Mouse (Mus musculus): ENCODE results near the gene Spata5. TPM values are rescaled to one million over a fixed set of nuclear protein-coding genes. Genes with fewer than 3 reads are reported as not detected.
"Not testable (repeated sequence)": the region's sequence is repeated elsewhere in the genome, so short reads cannot be mapped to it uniquely, and the experiment has no call there.

Spata5 gene
- total RNA-seq, 2 experiments from 2014 or later, result 2.5 to 22.2 TPM

GRCm38 (mm10) chr3:37559339-37559738 lies 139.6 kb downstream of the Spata5 start:
- peak; percentile 66 for ATAC-seq (replicated peaks; ENCODE audit: low FRiP score, poor library complexity, severe bottlenecking)

- ATAC-seq (replicated peaks; ENCODE audit: low FRiP score, poor library complexity, severe bottlenecking), result no peak
Observed at GRCm38 (mm10) chr3:37561466-37561865, 141.8 kb downstream of the Spata5 start.

- no peak for ATAC-seq (replicated peaks; ENCODE audit: low FRiP score, poor library complexity, severe bottlenecking)
Observed at GRCm38 (mm10) chr3:37566097-37566496, 146.4 kb downstream of the Spata5 start.

- no peak for ATAC-seq (replicated peaks; ENCODE audit: low FRiP score, poor library complexity, severe bottlenecking)
Observed at GRCm38 (mm10) chr3:37567505-37567904, 147.8 kb downstream of the Spata5 start.

- no peak for ATAC-seq (replicated peaks; ENCODE audit: low FRiP score, poor library complexity, severe bottlenecking)
Observed at GRCm38 (mm10) chr3:37568780-37569179, 149.1 kb downstream of the Spata5 start.

- no peak for ATAC-seq (replicated peaks; ENCODE audit: low FRiP score, poor library complexity, severe bottlenecking)
Observed at GRCm38 (mm10) chr3:37569661-37570566, 150.2 kb downstream of the Spata5 start.

GRCm38 (mm10) chr3:37571633-37572032 lies 151.9 kb downstream of the Spata5 start:
- no peak for ATAC-seq (replicated peaks; ENCODE audit: low FRiP score, poor library complexity, severe bottlenecking)

GRCm38 (mm10) chr3:37572066-37572465 lies 152.4 kb downstream of the Spata5 start:
- ATAC-seq (replicated peaks; ENCODE audit: low FRiP score, poor library complexity, severe bottlenecking), result no peak

GRCm38 (mm10) chr3:37576840-37577239 lies 157.1 kb downstream of the Spata5 start:
- no peak for ATAC-seq (replicated peaks; ENCODE audit: low FRiP score, poor library complexity, severe bottlenecking)

- ATAC-seq (replicated peaks; ENCODE audit: low FRiP score, poor library complexity, severe bottlenecking), result no peak
Observed at GRCm38 (mm10) chr3:37577706-37578105, 158.0 kb downstream of the Spata5 start.

GRCm38 (mm10) chr3:37584576-37584975 lies 164.9 kb downstream of the Spata5 start:
- no peak for ATAC-seq (replicated peaks; ENCODE audit: low FRiP score, poor library complexity, severe bottlenecking)

- no peak for ATAC-seq (replicated peaks; ENCODE audit: low FRiP score, poor library complexity, severe bottlenecking)
Observed at GRCm38 (mm10) chr3:37585967-37586730, 166.5 kb downstream of the Spata5 start.

GRCm38 (mm10) chr3:37586731-37587578 lies 167.3 kb downstream of the Spata5 start:
- no peak for ATAC-seq (replicated peaks; ENCODE audit: low FRiP score, poor library complexity, severe bottlenecking)

- ATAC-seq (replicated peaks; ENCODE audit: low FRiP score, poor library complexity, severe bottlenecking), result no peak
Observed at GRCm38 (mm10) chr3:37595721-37596120, 176.0 kb downstream of the Spata5 start.

- no peak for ATAC-seq (replicated peaks; ENCODE audit: low FRiP score, poor library complexity, severe bottlenecking)
Observed at GRCm38 (mm10) chr3:37596519-37596918, 176.8 kb downstream of the Spata5 start.

GRCm38 (mm10) chr3:37597200-37597599 lies 177.5 kb downstream of the Spata5 start:
- no peak for ATAC-seq (replicated peaks; ENCODE audit: low FRiP score, poor library complexity, severe bottlenecking)

GRCm38 (mm10) chr3:37599641-37600040 lies 179.9 kb downstream of the Spata5 start:
- not testable (repeated sequence) for ATAC-seq (replicated peaks; ENCODE audit: low FRiP score, poor library complexity, severe bottlenecking)

GRCm38 (mm10) chr3:37602356-37602755 lies 182.7 kb downstream of the Spata5 start:
- no peak for ATAC-seq (replicated peaks; ENCODE audit: low FRiP score, poor library complexity, severe bottlenecking)

GRCm38 (mm10) chr3:37602890-37603289 lies 183.2 kb downstream of the Spata5 start:
- ATAC-seq (replicated peaks; ENCODE audit: low FRiP score, poor library complexity, severe bottlenecking), result no peak

- ATAC-seq (replicated peaks; ENCODE audit: low FRiP score, poor library complexity, severe bottlenecking), result no peak
Observed at GRCm38 (mm10) chr3:37603541-37603940, 183.8 kb downstream of the Spata5 start.

Measured in erythroblast, adult 5-6 weeks (primary cell).